Mouse (Mus musculus) intestine, embryonic 14.5 days (tissue): ENCODE measurements at regions not wholly inside any gene's neighbourhood (a gene's known extent, or its start where the extent isn't known, plus 50 kb on each side); places are given as distances from the start of the nearest gene placed in this dataset.
"Not testable (repeated sequence)": the region's sequence is repeated elsewhere in the genome, so short reads cannot be mapped to it uniquely, and the experiment has no call there.

Experiments used
- ATAC-seq: fragments of 200-750 bp; cut with Nextera tagmentation; replicated peaks from 2 replicates; pipeline ENCODE4 v1.8.0; 2017; ENCODE audit warnings: low read depth, moderate number of reproducible peaks, moderate TSS enrichment, moderate library complexity; ENCODE audit not compliant: low FRiP score, low TSS enrichment
- DNase-seq: peaks from one replicate; pipeline ENCODE4 v3.0.0-alpha.2; 2018; ENCODE audit warnings: low spot score
- H3K27ac ChIP-seq: fragments of 300-500 bp; sonication (generic); 2 replicates; pipeline ENCODE4 v1.5.1; 2014; ENCODE audit warnings: low read depth, mild to moderate bottlenecking, control low read depth
- H3K27me3 ChIP-seq: fragments of 300-500 bp; sonication (generic); replicated peaks from 2 replicates; pipeline ENCODE4 v1.6.1; 2014; ENCODE audit warnings: low read length, control low read depth; ENCODE audit not compliant: control insufficient read depth, insufficient read depth
- H3K36me3 ChIP-seq: fragments of 300-500 bp; sonication (generic); 2 replicates; pipeline ENCODE4 v1.6.1; 2014; ENCODE audit warnings: low read length, control low read depth; ENCODE audit not compliant: control insufficient read depth, insufficient read depth
- H3K4me1 ChIP-seq: fragments of 300-500 bp; sonication (generic); replicated peaks from 2 replicates; pipeline ENCODE4 v1.6.1; 2014; ENCODE audit warnings: low read length, control low read depth, mixed read lengths; ENCODE audit not compliant: control insufficient read depth, insufficient read depth
- H3K4me2 ChIP-seq: fragments of 300-500 bp; sonication (generic); 2 replicates; pipeline ENCODE4 v1.6.1; 2014; ENCODE audit warnings: low read length
- H3K4me3 ChIP-seq: fragments of 300-500 bp; sonication (generic); 2 replicates; pipeline ENCODE4 v1.5.1; 2014; ENCODE audit warnings: low read depth, low read length, control low read depth, mixed read lengths
- H3K9ac ChIP-seq: fragments of 300-500 bp; sonication (generic); 2 replicates; pipeline ENCODE4 v1.6.1; 2014; ENCODE audit warnings: mild to moderate bottlenecking, low read length
- H3K9me3 ChIP-seq: fragments of 300-500 bp; sonication (generic); 2 replicates; pipeline ENCODE4 v1.6.1; 2016; ENCODE audit warnings: low read length, control low read depth; ENCODE audit not compliant: control insufficient read depth
- WGBS: fragments of 180-500 bp; shearing (Covaris S2); extraction: QIAGEN DNeasy Blood & Tissue Kit; methylation state at CpG from one replicate; pipeline ENCODE4 v1.1.7; 2014; 5-methylcytosine and 5-hydroxymethylcytosine counted together

- no peak overlapping the region for H3K27ac ChIP-seq
- ATAC-seq (no peak), DNase-seq (no peak)
- H3K9me3 ChIP-seq: no peaks in the 10 kb centered on the region
- 73% methylated on average over 2 of the region's 2 CpGs for WGBS
- H3K36me3 ChIP-seq: no peaks in the 10 kb centered on the region
- H3K27me3 ChIP-seq: no peaks in the 10 kb centered on the region
- no peaks in the 10 kb centered on the region for H3K4me1 ChIP-seq
- no peak overlapping the region for H3K9ac ChIP-seq
- H3K4me3 ChIP-seq: no peak overlapping the region
- no peak overlapping the region for H3K4me2 ChIP-seq
Observed at GRCm38 (mm10) chrX:17724398-17724797, 152.3 kb upstream of the Fundc1 start.

DNA sequence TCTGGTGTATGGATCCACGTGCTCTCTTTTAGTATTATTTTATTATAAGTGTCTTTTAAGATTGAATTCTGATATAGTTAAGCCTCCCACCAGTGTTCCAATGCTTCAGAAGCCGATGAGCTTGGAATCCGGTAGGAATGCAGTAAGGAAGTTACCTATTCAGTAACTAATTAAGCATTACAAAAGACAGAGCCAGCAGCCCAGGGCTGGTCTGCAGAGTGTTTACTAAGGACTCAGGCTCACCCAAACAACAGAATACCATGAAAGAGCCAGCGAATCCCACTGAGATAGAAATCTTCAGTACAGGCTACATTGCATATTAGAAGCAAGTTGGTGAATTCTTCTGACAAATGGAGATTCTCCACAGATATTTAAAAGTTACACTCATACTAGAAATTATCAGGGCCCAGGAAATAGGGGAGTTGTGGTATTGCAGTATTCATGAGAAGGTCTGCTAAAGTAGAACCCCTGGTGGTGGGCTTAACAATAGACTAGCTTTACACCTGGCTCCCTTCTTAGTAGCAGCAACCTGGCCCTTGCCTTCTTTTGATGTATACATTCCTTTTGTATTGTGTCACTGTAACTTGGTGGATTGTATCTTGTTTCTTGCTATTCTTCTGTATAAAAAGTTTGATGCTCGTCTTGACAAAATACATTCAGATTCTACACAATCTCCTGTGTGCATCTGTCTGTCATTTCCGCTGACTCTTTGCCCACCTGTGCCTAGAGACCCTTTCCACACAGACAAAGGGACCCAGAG is 149.9 kb upstream of the Fundc1 start:
- ATAC-seq, H3K4me3 ChIP-seq, H3K9ac ChIP-seq, H3K4me1 ChIP-seq, H3K27ac ChIP-seq, H3K4me2 ChIP-seq, H3K9me3 ChIP-seq, DNase-seq, H3K27me3 ChIP-seq, H3K36me3 ChIP-seq: not testable (repeated sequence)
- WGBS: 67% methylated on average over 6 of the region's 6 CpGs

- DNase-seq (no peak), ATAC-seq (no peak)
- Histone ChIP-seq H3K4me2 (no peak overlapping the region), H3K9ac (no peak overlapping the region), H3K27me3 (no peaks in the 10 kb centered on the region), H3K4me3 (no peak overlapping the region), H3K4me1 (no peaks in the 10 kb centered on the region), H3K27ac (no peak overlapping the region), H3K9me3 (no peaks in the 10 kb centered on the region), H3K36me3 (no peaks in the 10 kb centered on the region)
- WGBS: 85% methylated on average over 1 of the region's 1 CpGs
Observed at GRCm38 (mm10) chrX:17714534-17714933, 142.4 kb upstream of the Fundc1 start.

DNA sequence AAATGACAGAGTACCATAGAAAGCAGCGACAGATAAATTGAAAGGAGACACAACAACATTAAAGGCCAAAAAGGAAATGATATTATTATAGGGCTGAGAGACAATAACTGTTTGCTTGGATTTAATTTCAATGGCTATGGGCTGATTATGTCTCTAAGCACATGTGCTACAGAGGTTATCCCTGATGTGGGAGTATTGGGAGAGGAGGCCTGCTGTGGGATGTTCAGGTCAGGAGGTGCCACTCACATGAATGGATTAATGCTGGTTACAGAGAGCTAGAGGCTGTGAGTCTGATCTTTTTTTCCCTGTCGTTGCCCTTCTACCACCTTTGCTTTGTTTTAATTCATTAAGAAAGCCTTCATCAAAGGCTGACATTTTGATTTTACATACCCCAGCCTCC is 140.8 kb upstream of the Fundc1 start:
- no peak for DNase-seq
- Histone ChIP-seq H3K4me3 (no peak overlapping the region), H3K27me3 (no peaks in the 10 kb centered on the region), H3K4me2 (no peak overlapping the region), H3K9me3 (no peaks in the 10 kb centered on the region), H3K27ac (no peak overlapping the region), H3K9ac (no peak overlapping the region), H3K4me1 (no peaks in the 10 kb centered on the region), H3K36me3 (no peaks in the 10 kb centered on the region)
- ATAC-seq: no peak
- WGBS: 74% methylated on average over 2 of the region's 2 CpGs

GRCm38 (mm10) chrX:17712475-17712874 is 140.3 kb upstream of the Fundc1 start:
- Histone ChIP-seq H3K27me3 (no peaks in the 10 kb centered on the region), H3K27ac (no peak overlapping the region), H3K4me3 (no peak overlapping the region), H3K4me2 (no peak overlapping the region), H3K9me3 (no peaks in the 10 kb centered on the region), H3K4me1 (no peaks in the 10 kb centered on the region), H3K36me3 (no peaks in the 10 kb centered on the region), H3K9ac (no peak overlapping the region)
- ATAC-seq: no peak
- no peak for DNase-seq
